Mouse (Mus musculus): ENCODE results near the gene Med12l. TPM values are rescaled to one million over a fixed set of nuclear protein-coding genes. Genes with fewer than 3 reads are reported as not detected.
"Not testable (repeated sequence)": the region's sequence is repeated elsewhere in the genome, so short reads cannot be mapped to it uniquely, and the experiment has no call there.

Med12l gene
- total RNA-seq, 1 experiment from 2014 or later: 10.6 TPM

- no peak for ATAC-seq (replicated peaks in 1 of 2; ENCODE audit: insufficient read depth in 1 of 2, low FRiP score in 2 of 2, low TSS enrichment in 1 of 2, low read depth in 1 of 2, poor library complexity in 2 of 2, severe bottlenecking in 2 of 2)
Observed at GRCm38 (mm10) chr3:59077278-59077677, 71.7 kb downstream of the Med12l start.

GRCm38 (mm10) chr3:59078585-59078984 lies 73.0 kb downstream of the Med12l start:
- ATAC-seq (replicated peaks in 1 of 2; ENCODE audit: insufficient read depth in 1 of 2, low FRiP score in 2 of 2, low TSS enrichment in 1 of 2, low read depth in 1 of 2, poor library complexity in 2 of 2, severe bottlenecking in 2 of 2): no peak

- peak; percentile 50 to 68; a peak in 3 of 4 replicates for ATAC-seq (replicated peaks in 1 of 2; ENCODE audit: insufficient read depth in 1 of 2, low FRiP score in 2 of 2, low TSS enrichment in 1 of 2, low read depth in 1 of 2, poor library complexity in 2 of 2, severe bottlenecking in 2 of 2)
Observed at GRCm38 (mm10) chr3:59079327-59079726, 73.7 kb downstream of the Med12l start.

- ATAC-seq (replicated peaks in 1 of 2; ENCODE audit: insufficient read depth in 1 of 2, low FRiP score in 2 of 2, low TSS enrichment in 1 of 2, low read depth in 1 of 2, poor library complexity in 2 of 2, severe bottlenecking in 2 of 2): no peak
Observed at GRCm38 (mm10) chr3:59080293-59080916, 74.8 kb downstream of the Med12l start.

- ATAC-seq (replicated peaks in 1 of 2; ENCODE audit: insufficient read depth in 1 of 2, low FRiP score in 2 of 2, low TSS enrichment in 1 of 2, low read depth in 1 of 2, poor library complexity in 2 of 2, severe bottlenecking in 2 of 2): peak; percentile 95 to 96
Observed at GRCm38 (mm10) chr3:59080919-59081318, 75.3 kb downstream of the Med12l start.

GRCm38 (mm10) chr3:59092702-59093101 lies 87.1 kb downstream of the Med12l start:
- no peak for ATAC-seq (replicated peaks in 1 of 2; ENCODE audit: insufficient read depth in 1 of 2, low FRiP score in 2 of 2, low TSS enrichment in 1 of 2, low read depth in 1 of 2, poor library complexity in 2 of 2, severe bottlenecking in 2 of 2)

GRCm38 (mm10) chr3:59097421-59097820 lies 91.8 kb downstream of the Med12l start:
- no peak for ATAC-seq (replicated peaks in 1 of 2; ENCODE audit: insufficient read depth in 1 of 2, low FRiP score in 2 of 2, low TSS enrichment in 1 of 2, low read depth in 1 of 2, poor library complexity in 2 of 2, severe bottlenecking in 2 of 2)

- no peak for ATAC-seq (replicated peaks in 1 of 2; ENCODE audit: insufficient read depth in 1 of 2, low FRiP score in 2 of 2, low TSS enrichment in 1 of 2, low read depth in 1 of 2, poor library complexity in 2 of 2, severe bottlenecking in 2 of 2)
Observed at GRCm38 (mm10) chr3:59098540-59098939, 92.9 kb downstream of the Med12l start.

GRCm38 (mm10) chr3:59101218-59101986 lies 95.8 kb downstream of the Med12l start, which contains the start of gene Gpr171:
TSS of gene Gpr171 (minus strand) at chr3:59101821.
- ATAC-seq (replicated peaks in 1 of 2; ENCODE audit: insufficient read depth in 1 of 2, low FRiP score in 2 of 2, low TSS enrichment in 1 of 2, low read depth in 1 of 2, poor library complexity in 2 of 2, severe bottlenecking in 2 of 2): peak; percentile 70 to 81

GRCm38 (mm10) chr3:59102146-59102545 lies 96.5 kb downstream of the Med12l start:
- no peak for ATAC-seq (replicated peaks in 1 of 2; ENCODE audit: insufficient read depth in 1 of 2, low FRiP score in 2 of 2, low TSS enrichment in 1 of 2, low read depth in 1 of 2, poor library complexity in 2 of 2, severe bottlenecking in 2 of 2)

- no peak for ATAC-seq (replicated peaks in 1 of 2; ENCODE audit: insufficient read depth in 1 of 2, low FRiP score in 2 of 2, low TSS enrichment in 1 of 2, low read depth in 1 of 2, poor library complexity in 2 of 2, severe bottlenecking in 2 of 2)
Observed at GRCm38 (mm10) chr3:59104462-59104861, 98.8 kb downstream of the Med12l start.

- no peak for ATAC-seq (replicated peaks in 1 of 2; ENCODE audit: insufficient read depth in 1 of 2, low FRiP score in 2 of 2, low TSS enrichment in 1 of 2, low read depth in 1 of 2, poor library complexity in 2 of 2, severe bottlenecking in 2 of 2)
Observed at GRCm38 (mm10) chr3:59107439-59107838, 101.8 kb downstream of the Med12l start.

GRCm38 (mm10) chr3:59109834-59110233 lies 104.2 kb downstream of the Med12l start:
- ATAC-seq (replicated peaks in 1 of 2; ENCODE audit: insufficient read depth in 1 of 2, low FRiP score in 2 of 2, low TSS enrichment in 1 of 2, low read depth in 1 of 2, poor library complexity in 2 of 2, severe bottlenecking in 2 of 2): not testable (repeated sequence)

- no peak for ATAC-seq (replicated peaks in 1 of 2; ENCODE audit: insufficient read depth in 1 of 2, low FRiP score in 2 of 2, low TSS enrichment in 1 of 2, low read depth in 1 of 2, poor library complexity in 2 of 2, severe bottlenecking in 2 of 2)
Observed at GRCm38 (mm10) chr3:59111944-59112343, 106.3 kb downstream of the Med12l start.

- not testable (repeated sequence) for ATAC-seq (replicated peaks in 1 of 2; ENCODE audit: insufficient read depth in 1 of 2, low FRiP score in 2 of 2, low TSS enrichment in 1 of 2, low read depth in 1 of 2, poor library complexity in 2 of 2, severe bottlenecking in 2 of 2)
Observed at GRCm38 (mm10) chr3:59113291-59113690, 107.7 kb downstream of the Med12l start.

- ATAC-seq (replicated peaks in 1 of 2; ENCODE audit: insufficient read depth in 1 of 2, low FRiP score in 2 of 2, low TSS enrichment in 1 of 2, low read depth in 1 of 2, poor library complexity in 2 of 2, severe bottlenecking in 2 of 2): peak; percentile 92 to 94
Observed at GRCm38 (mm10) chr3:59113973-59114517, 108.4 kb downstream of the Med12l start.

GRCm38 (mm10) chr3:59121067-59121730 lies 115.6 kb downstream of the Med12l start:
- no peak for ATAC-seq (replicated peaks in 1 of 2; ENCODE audit: insufficient read depth in 1 of 2, low FRiP score in 2 of 2, low TSS enrichment in 1 of 2, low read depth in 1 of 2, poor library complexity in 2 of 2, severe bottlenecking in 2 of 2)
